Mouse (Mus musculus) mesoderm, embryonic 11.5 days (tissue): ENCODE results near the gene Aplp1.
A peak's percentile ranks its signal among the peaks of the same experiment; 100 is the strongest.

Source experiments
- DNase-seq: peaks from one replicate; pipeline ENCODE4 v3.0.0-alpha.2; 2012; ENCODE audit warnings: low read depth, low spot score

Gene Aplp1

DNA sequence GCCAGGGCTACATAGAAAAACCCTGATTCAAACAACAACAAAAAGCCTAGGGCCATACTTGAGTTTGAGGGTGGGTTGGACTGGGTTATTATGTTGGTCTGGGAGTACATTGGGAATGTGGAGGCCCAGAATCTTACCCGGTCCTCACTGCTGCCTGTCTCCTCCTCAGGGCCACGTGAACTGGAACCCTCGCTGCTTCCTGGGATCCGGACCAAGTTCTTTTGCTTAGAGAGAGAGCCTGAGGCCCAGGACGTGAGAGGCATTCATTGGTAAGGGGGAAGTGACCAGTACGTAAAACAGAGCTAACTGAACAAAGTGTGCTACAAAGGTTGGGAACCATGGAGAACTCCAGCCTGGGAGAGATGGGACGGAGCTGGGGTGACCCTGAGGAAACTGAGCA lies 4.9 kb upstream of the Aplp1 start:
- DNase-seq, result no peak

DNA sequence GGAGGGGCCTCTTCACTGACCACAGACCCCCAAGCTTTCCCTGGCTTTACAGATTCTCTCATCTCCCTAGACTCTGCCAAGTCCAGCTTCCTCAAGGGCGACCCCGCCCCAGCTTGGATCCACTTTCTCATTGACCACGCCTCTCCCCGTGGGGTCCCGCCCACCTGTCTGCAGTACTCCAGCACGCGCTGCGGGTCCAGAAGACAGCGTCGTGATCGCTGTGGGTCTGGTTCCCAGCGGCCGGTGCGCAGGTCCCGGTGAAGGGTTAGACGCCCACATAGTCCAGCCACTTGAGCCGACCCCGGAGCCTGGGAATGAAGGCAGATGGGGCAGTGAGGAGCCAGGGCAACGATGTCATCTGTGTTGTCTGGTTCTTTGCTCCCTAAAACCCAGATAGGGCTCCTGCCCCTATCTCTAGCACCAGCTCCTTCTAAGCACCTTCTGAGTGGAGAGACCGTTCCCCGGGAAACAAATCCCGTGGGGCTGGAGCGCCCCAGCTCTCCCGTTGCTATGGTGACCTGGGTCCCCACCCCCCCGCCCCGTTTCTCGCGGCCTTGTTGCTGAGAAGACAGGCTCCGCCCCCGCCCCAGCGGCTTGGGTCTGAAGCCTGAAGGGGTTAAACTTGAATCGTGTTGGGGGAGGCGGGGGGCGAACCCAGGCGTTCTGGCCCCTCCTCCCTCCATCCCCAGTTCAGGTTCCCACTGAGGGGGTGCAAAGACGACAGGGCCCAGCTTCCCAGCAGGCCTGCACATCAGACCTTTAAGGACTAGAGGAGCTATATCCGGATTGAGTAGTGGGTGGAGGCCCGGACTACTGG lies 973 bp downstream of the Aplp1 start:
- peak; percentile 71 for DNase-seq

DNA sequence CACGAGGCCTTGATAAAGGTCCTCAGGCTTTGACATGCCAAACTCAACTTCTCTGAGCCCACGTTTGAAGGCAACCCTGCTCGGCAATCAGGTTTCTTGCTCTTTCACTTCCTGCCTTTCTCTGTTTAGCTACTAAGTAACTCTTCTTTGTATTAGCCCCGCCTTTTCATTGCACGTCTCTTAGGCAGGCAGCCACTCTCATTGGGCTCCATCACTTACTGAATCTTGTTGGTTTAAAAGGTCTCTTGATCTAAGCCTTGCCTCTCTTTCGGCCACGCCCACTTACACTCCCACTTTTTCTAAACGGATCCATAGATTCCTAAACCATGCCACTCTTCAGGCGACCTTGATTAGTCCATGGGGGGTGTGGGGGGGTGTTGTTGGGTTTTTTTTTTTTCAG lies 1.6 kb downstream of the Aplp1 start:
- no peak for DNase-seq

DNA sequence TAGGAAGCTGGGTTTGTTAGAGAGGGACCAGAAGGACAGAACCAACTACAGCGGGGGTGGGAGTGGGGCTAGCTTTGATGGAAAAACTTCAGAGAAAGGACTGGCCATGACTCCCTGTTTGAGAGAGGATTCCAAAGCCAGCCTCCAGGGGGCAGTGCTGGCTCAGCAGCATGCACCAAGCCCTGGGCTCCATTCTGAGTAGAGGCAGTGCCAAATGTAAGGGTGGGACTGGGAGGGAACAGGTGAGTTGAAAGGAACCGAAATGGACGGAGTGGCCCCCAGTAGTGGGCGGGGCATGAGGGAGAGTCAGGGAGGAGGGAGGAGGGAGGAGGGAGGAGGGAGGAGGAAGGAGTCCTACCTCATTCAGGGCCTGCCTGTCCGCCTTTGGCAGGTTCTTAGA lies 4.6 kb downstream of the Aplp1 start:
- DNase-seq, result peak; percentile 64

DNA sequence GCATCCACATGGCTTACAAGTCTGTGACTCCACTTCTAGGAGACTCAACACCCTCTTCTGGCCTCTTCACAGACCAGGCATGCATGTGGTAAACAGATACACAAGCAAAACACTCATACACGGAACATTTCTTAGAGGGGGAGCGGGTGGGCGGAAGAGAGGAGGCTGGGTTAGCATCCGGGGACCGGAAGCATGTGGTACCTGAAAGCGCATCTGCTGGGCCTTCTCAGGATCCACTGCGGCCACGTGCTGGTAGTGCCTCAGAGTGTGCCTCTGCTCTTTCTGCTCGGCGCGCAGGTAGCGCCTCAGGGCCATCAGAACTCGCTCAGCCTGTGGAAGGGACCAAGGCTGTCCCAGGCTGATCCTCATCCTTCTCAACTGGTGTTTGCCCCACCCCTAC lies 5.6 kb downstream of the Aplp1 start:
- no peak for DNase-seq

DNA sequence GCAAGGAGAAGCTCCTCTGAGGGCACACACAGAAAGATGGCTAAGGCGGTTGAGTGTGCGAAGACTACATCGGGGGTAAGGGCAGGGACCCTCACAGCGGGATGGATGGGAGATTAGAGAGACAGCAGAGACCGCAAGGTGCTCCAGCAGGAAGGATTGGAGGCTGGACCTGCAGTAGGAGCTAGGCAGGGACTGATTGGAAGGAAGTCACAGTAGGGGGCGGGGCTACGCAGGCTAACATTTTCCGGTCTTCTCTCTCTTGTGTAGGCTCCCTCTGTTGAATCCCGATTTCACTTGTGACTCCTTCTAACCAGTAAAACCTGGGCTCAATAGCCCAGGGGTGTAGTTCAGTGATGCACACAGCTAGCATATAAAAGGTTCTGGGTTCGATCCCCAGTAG lies 8.5 kb downstream of the Aplp1 start:
- DNase-seq, result no peak

DNA sequence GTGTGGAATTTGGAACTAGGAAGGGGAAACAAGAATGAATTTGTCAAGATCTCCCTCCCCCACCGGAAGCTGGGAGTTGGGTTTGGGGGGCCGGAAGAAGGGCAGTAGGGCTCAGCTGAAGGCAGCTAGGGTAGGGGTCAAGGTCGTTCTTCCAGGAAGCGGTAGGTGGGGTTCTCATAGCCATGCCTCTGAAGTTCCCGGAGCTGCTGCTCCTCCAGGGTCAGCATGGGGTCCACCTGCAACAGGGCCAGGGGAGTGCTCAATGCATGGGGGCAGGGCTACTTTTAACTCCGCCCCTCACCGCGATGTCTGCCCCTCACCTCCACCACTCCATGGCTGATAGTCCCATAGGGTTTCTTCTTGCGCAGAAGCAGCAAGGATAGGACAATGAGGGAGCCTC lies 10.2 kb downstream of the Aplp1 start:
- no peak for DNase-seq

DNA sequence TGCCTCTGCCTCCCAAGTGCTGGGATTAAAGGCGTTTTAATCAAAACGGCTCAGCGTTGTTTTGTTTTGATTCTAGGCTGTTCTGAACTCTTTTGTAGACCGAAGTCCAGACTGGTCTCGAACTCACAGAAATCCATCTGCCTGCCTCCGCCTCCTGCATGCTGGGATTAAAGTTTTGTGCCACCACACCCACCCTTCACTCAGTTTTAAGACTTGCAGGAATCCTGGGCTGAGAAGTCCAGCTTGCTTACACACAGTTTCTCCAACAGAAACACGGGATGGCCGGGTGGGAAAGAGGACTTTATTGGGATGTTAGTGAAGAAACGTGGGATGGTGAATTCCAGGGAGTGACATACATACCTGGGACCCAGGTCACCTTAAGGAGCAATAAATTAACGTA lies 10.6 kb downstream of the Aplp1 start:
- no peak for DNase-seq

DNA sequence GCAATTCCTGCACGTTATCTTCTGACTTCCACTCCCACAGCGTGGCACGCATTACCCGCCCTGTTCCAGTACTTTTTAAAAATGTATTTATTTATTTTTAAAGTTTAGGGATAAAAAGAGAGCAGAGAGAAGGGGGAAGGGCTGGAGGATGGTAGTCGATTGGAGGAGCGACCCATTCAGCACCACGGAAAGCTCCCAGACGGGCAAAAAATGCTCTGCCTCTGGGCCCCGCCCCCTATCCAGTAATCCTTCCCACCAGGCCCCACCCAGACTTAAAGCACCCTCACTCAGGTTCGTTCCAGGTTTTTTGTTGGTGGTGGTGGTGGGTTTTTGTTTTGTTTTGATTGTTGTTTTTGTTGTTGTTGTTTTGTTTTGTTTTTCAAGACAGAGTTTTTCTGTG lies 11.1 kb downstream of the Aplp1 start:
- DNase-seq, result peak; percentile 62

DNA sequence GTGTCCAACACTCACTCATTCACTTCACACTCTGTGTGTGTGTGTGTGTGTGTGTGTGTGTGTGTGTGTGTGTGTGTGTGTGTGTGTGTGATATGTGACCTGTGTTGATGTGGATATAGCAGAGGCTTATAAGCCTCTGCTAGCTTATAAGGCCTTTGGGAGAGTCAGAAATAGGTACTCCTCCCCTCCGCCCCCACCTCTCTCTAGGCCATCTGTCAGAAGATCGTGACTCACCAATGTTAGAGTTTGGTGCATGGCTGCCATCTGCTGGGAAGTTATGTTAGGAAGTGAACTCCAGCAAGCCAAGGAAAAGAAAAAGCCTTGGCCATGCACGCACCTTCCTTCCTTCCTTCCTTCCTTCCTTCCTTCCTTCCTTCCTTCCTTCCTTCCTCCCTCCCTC lies 13.5 kb downstream of the Aplp1 start:
- DNase-seq, result peak; percentile 36

DNA sequence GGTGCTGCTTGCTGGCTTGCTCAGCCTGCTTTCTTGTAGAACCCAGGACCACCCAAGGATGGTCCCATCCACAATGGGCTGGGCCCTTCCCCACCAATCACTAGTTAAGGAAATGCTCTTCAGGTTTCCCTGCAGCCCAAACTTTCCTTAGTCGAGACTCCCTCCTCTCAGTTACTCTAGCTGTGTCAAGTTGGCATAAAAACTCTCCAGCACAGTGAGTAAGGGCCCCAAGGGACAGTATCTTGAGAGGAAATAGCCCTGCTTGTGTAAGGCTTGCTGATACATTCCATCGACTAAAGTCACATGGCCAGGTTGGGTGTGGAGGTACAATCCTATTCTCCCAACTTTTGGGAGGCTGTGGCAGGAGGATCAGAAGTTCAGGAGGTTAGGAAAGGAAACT lies 15.1 kb downstream of the Aplp1 start:
- DNase-seq, result no peak

DNA sequence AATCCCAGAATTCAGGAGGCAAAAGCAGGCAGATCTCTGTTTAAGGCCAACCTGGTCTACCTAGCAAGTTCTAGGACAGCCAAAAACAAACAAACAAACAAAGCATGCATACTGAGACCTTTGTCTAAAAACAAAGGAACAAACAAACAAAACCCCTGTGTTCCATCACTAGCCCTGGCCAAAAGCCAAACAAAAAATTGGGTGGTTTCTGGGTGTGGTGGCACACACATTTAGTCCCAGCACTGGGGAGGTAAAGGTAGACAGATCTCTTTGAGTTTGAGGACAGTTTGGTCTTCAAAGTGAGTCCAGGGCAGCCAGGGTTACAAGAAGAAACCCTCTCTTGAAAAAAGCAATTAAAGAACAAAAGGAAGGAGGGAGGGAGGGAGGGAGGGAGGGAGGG lies 16.0 kb downstream of the Aplp1 start:
- DNase-seq, result no peak

DNA sequence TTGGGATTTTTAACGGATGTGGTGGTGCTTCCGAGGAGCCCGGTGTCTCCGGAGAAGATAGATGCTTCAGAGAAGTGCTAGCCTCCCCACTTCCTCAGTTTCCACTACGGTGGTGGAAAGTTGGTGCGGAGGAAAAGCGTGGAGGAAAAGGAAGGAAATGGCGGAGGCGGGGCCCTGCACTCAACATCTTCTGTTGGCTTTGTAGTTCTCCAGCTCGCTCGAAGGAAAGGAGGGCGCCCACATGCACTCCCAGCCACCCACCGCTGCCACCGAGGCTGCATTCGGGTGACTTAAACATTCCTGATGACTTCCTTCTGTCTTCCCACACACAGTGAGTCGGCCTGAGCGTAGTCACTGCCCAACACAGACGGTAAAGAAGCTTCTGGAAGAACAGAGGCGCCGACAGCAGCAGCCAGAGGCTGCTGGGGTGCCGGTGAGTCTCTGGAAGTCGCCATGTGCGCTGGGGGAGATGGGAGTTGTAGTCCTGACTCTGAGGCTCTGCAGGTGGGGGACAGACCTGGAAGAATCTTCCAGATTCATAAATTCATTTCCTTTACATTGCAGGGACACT lies 22.2 kb downstream of the Aplp1 start:
- DNase-seq, result no peak

DNA sequence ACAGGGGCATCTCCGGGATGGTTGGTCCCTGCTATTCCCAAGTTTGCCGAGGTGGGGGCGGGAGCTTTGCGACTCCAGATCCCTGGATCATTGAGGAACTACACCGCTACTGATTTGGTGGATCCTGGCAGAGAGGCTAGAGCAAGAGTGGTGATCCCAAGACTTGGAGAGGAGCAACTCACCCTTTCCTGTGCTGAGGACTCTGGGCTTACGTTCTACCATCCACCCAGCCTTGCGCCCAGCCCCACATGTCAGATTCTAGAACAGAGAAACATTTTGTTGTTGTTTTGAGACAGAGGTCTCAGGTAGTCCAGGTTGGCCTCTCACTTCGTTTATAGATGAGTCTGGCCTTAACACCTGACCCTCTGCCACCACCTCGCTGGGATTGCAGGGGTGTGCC lies 22.8 kb downstream of the Aplp1 start:
- no peak for DNase-seq

DNA sequence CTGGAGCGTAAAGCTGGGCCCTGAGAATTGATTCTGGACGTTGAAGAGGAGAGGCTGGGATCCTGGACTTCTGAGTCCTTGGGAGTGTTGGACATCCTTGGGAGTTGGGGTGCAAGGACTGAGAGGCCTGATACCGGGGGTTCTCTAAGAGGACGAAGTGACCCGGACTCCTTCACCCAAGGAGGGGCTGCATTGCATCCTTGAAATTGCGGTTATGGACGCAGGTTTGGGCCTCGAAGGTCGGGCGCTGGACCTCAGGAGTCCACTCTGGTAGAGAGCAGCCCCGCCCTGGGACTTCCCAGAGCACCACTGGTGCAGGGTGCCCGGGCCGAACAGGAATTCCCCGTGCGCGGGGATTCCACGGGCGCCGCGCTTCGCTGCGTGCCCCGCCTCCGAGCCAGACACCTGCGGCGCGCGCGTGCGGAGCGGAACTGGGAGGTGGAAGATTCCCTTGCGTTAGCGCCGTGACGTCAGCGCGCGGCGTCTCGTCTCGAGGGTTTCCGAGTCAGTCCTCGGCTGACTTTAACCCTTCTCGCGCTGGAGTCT lies 23.4 kb downstream of the Aplp1 start:
- peak; percentile 90 for DNase-seq

DNA sequence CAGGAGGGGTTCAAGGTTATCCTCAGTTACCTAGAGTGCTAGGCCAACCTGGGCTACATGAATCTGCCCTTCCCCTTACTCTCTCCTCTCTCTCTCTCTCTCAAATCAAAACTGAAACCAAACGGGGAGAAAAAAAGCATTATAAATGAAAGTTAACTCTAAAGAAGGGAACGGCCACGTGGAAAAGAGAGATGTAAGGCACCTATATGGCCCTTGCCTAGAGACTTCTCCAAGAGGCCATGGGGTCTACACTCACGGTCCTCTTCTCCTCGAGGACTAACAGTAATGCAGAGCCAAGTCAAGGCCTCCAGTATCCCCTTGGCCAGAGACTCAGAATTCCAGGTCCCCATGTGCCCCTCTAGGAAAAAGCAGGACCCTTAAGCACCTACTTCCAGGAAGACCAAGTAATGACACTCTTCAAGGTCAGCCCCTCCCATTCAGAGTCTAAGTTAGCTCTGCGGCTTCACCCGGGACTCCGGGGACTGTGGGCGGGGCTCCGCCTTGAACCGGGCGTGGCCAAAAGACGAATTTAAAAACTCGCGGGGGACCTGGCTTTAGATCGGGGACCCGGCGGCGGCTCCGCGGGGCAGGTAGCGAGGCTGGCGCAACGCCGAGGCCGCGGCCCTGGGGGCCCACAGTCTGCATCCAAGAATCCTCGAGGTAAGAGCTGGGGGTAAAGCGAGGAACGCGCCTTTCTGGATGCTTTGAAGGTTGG lies 24.0 kb downstream of the Aplp1 start, which contains the start of gene Nfkbid:
Gene Nfkbid (plus strand): TSS at position 558 of the 715 bp plus-strand sequence.
- peak; percentile 38 for DNase-seq

DNA sequence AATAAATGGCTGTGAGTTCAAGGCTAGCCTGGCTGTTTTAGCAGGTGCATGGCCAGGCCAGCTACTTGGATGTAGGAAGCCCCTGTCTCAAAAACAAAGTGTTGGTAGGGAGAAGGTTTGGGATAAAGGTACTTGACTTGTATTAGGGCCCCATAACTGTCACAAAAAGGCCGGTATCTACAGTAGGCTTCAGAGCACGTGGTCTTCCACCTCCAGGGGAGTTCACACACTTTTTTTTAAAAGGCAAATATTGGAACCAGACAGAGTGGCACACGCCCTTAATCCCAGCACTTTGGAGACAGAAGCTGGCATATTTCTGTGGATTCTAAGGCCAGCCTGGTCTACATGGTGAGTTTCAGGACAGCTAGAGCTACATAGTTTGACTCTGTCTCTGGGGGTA lies 24.7 kb downstream of the Aplp1 start:
- no peak for DNase-seq

DNA sequence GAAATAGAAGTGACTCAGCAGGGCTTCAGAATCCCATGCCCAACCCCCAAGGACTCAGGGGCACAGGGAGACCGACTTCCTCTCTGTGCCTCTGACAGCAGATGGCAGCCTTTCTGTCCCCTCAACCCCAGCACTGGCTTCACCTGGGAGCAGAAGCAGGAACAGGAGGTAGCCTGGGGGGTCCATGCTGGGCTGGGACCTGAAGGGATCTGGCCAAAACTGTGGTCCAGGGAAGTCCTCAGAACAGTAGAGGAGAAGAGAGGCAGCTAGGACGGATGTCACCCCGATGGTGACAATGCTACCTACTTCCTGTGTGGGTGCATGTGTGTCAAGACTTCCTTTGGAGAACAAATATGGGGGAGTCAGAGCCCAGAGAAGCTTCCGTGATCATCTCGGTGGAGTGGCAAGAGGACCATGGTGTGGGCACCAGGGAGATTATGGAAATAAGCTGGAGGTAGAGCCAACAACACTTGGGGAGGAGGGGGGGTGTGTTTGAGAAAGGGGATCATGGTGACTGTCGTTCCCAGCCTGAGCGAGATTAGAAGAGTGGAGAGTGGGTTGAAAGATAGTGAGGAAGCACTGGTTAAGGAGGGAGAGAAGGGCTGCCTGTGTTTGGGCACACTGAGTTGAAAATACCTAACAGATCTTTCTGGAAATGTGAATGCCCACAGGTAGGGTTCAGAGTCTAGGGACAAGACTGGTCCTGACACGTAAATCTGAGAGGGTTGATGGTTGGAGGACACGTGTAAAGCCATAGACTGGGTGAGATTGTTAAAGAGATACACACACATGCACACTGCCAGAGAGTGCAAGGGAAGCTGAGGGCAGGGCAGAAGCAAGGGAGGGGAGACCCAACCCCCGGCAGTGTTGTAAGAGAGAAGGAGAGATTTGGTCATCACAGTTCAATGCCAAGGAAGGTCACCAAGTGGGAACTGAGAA lies 25.5 kb downstream of the Aplp1 start, which contains the start of gene Hcst:
Gene Hcst (minus strand): TSS at position 294 of the 939 bp plus-strand sequence.
- no peak for DNase-seq

DNA sequence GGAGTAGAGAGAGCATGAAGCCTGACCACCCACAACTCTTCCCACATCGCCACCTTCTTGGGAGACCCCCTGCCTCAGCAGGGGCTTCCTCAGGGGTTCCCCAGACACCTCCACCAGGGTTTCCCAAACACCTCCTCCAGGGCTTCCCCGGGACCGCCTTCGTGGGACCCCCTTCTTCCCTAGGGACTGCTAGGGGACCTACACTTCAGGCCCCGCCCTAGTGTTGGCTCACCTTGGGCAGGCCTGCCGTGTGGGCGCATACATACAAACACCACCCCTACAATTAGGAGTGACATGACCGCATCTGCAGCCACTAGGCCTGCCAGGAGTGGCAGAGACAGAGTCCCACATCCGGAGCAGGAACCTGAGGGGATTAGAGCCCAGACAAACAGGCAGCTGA lies 27.5 kb downstream of the Aplp1 start:
- DNase-seq, result no peak

DNA sequence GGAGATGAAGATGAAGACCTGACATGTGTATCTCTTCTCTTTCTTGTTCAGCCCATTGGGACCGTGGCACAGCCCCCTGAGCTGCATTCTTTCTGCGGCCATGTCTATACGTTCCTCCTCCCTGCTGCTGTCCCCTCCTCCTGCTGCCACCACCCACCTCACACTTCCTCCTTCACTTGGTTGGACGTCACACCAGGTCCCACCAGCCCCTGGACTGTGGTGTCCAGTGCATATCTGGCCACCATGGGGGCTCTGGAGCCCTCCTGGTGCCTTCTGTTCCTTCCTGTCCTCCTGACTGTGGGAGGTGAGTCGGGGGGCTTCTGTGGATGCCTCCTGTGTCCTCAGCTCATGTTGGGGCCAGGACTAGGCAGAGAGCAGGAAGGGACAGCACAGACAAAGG lies 31.7 kb downstream of the Aplp1 start, which contains the start of gene Tyrobp:
Gene Tyrobp (plus strand): TSS at position 165 of the 400 bp plus-strand sequence.
- DNase-seq, result no peak

DNA sequence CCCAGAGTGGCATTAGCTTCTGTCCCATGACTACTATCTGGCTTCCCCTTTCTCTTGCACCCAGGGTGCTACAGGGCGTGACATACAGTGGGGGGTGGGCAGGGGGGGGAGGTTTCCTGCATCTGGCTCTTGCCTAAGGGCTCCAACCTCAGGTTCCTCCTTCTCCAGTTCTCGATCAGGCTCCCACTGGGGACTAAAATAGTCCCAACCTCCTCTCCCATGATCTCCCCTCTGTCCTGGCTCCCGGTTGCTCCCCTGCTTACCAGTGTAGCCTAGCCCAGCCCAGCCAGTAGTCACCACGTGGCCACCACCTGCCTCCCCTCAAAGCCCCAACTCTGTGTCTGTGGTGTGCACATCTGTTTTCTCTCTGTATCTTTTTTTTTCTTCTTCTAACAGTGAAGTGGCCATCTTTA lies 32.6 kb downstream of the Aplp1 start:
- no peak for DNase-seq
